Mouse (Mus musculus) hindbrain, postnatal 0 days (tissue): ENCODE data around the gene Selenoh. TPM values are rescaled to one million over a fixed set of nuclear protein-coding genes. Genes with fewer than 3 reads are reported as not detected.

ENCODE experiments used
- ATAC-seq: fragments of 200-750 bp; cut with Nextera tagmentation; 2 replicates; pipeline ENCODE4 v1.8.0; 2017; ENCODE audit warnings: mild to moderate bottlenecking, moderate TSS enrichment, moderate library complexity
- DNase-seq: peaks from one replicate; pipeline ENCODE4 v3.0.0-alpha.2; 2015; ENCODE audit warnings: low spot score
- H3K27ac ChIP-seq: fragments of 300-500 bp; sonication (generic); 2 replicates; pipeline ENCODE4 v1.5.1; 2014; ENCODE audit warnings: mild to moderate bottlenecking
- H3K27me3 ChIP-seq: fragments of 300-500 bp; sonication (generic); 2 replicates; pipeline ENCODE4 v1.6.1; 2014; ENCODE audit warnings: low read length, mixed read lengths; ENCODE audit not compliant: insufficient read depth
- H3K36me3 ChIP-seq: fragments of 300-500 bp; sonication (generic); 2 replicates; pipeline ENCODE4 v1.6.1; 2014; ENCODE audit warnings: low read length, mixed read lengths; ENCODE audit not compliant: insufficient read depth
- H3K4me1 ChIP-seq: fragments of 300-500 bp; sonication (generic); 2 replicates; pipeline ENCODE4 v1.6.1; 2014; ENCODE audit warnings: antibody characterized with exemption, low read length, mixed read lengths; ENCODE audit not compliant: insufficient read depth
- H3K4me2 ChIP-seq: fragments of 300-500 bp; sonication (generic); 2 replicates; pipeline ENCODE4 v1.6.1; 2014; ENCODE audit warnings: low read depth, mild to moderate bottlenecking, low read length, moderate library complexity, mixed read lengths
- H3K4me3 ChIP-seq: fragments of 300-500 bp; sonication (generic); 2 replicates; pipeline ENCODE4 v1.5.1; 2014; ENCODE audit warnings: low read length
- H3K9ac ChIP-seq: fragments of 300-500 bp; sonication (generic); replicated peaks from 2 replicates; pipeline ENCODE4 v1.6.1; 2014; ENCODE audit warnings: mild to moderate bottlenecking, low read length, moderate library complexity, mixed read lengths
- H3K9me3 ChIP-seq: fragments of 300-500 bp; sonication (generic); 2 replicates; pipeline ENCODE4 v1.6.1; 2016; ENCODE audit warnings: low read length, mixed read lengths
- CTCF ChIP-seq: IDR thresholded peaks from 2 replicates; pipeline ENCODE4 v1.5.1; 2016; ENCODE audit warnings: antibody characterized with exemption, control low read depth, low read depth
- WGBS: fragments of 180-500 bp; shearing (Covaris S2); extraction: QIAGEN DNeasy Blood & Tissue Kit; methylation state at CpG from one replicate; pipeline ENCODE4 v1.1.7; 2014; 5-methylcytosine and 5-hydroxymethylcytosine counted together
- polyA plus RNA-seq: library from polyadenylated mRNA; unstranded; fragments of >200 nt; fragmentation: Nextera tagmentation; extraction: Ambion mirVana; gene quantifications from 2 replicates; pipeline ENCODE4 v1.2.1, GENCODE M21; 2015
- total RNA-seq: library from RNA; depleted of rRNA; stranded (reverse); fragments of >200 nt; gene quantifications from 2 replicates; pipeline ENCODE4 v1.2.3, GENCODE M21; 2014

Gene Selenoh
- total and polyA plus RNA-seq, 2 experiments from 2014 or later = 247 to 302 TPM

DNA sequence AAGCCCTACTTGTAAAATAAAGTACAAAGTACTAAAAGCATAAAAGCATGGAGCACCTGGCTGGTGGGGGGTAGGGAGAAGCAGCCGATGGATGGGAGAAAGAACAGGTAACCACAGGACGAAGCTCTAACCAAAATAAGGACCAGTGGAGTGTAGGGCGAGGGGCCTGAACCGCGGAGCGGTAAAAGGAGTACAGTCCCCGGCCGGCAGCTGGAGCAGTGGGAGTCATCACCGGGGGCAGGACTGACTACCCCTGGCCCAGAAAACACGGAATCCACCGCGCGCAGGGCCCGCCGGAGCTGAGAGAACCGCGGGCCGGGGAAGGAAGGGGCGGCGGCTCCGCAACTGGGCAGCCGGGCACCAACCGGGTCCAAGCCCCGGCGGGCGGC, 43.8 kb upstream of the Selenoh start:
- ATAC-seq = no peak
- Histone ChIP-seq H3K27ac (peak overlapping the region; percentile 97), H3K9ac (peak overlapping the region; percentile 95), H3K9me3 (no peaks in the 10 kb centered on the region), H3K27me3 (no peaks in the 10 kb centered on the region), H3K4me3 (peak overlapping the region; percentile 97), H3K36me3 (peaks cover 10% of the 10 kb centered on the region; the same call in 1 of the 2 replicates), H3K4me2 (peak overlapping the region; percentile 94), H3K4me1 (0 out of 2 replicates have a peak, but pooled peaks cover 6% of the 10 kb centered on the region)
- 1% methylated on average over 13 of the region's 26 CpGs for WGBS
- DNase-seq = no peak
- TF ChIP-seq CTCF = no peak

DNA sequence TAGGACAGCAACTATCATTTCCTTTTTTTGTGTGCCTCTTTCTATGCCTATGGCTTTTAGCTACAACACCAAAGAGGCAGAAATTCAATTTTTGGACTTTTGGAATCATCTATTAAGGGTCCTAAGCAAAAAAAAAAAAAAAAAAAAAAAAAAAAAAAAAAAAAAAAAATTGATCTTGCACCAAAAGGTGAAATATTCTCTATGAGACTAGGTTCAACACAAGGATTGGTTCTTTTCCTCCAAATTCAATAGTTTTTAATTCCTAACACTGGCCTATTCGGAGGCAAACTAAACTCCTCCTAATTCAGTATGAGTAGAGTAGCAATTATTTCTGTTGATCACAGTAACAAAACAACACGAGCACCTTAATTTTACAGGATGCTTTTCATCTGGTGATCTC, 41.3 kb upstream of the Selenoh start:
- Histone ChIP-seq H3K36me3 (peaks cover 21% of the 10 kb centered on the region), H3K4me3 (no peak overlapping the region), H3K27me3 (no peaks in the 10 kb centered on the region), H3K27ac (no peak overlapping the region), H3K9ac (no peak overlapping the region), H3K4me1 (0 out of 2 replicates have a peak, but pooled peaks cover 6% of the 10 kb centered on the region), H3K4me2 (no peak overlapping the region), H3K9me3 (no peaks in the 10 kb centered on the region)
- no peak for TF ChIP-seq CTCF
- ATAC-seq (no peak), DNase-seq (no peak)
- 90% methylated on average over 2 of the region's 2 CpGs for WGBS

DNA sequence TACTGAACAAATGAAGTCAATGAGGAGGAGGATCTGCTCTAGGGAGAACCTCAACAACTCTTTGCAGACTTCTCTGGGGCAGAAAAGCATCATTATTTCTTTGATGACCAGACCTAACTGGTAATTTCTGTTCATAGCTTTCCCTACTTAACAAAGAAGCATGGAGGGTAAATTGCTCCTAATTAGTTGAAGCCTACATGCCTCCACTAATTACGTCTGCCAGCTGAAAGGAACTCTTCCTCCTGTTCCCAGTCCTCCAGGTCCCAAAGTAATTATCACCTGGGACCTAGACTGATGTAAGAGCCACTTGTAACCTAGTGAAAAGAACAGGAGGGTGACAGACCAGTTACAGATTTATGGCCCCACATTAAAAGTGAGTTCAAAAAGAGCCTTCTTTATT, 37.0 kb upstream of the Selenoh start:
- H3K9ac ChIP-seq = no peak overlapping the region
- no peaks in the 10 kb centered on the region for H3K9me3 ChIP-seq
- DNase-seq = no peak
- no peak for ATAC-seq
- no peak overlapping the region for H3K27ac ChIP-seq
- H3K4me1 ChIP-seq = no peaks in the 10 kb centered on the region
- no peak for TF ChIP-seq CTCF
- peaks cover 21% of the 10 kb centered on the region for H3K36me3 ChIP-seq
- no peak overlapping the region for H3K4me3 ChIP-seq
- whole genome bisulfite sequencing = 51% methylated on average over 1 of the region's 1 CpGs
- H3K4me2 ChIP-seq = no peak overlapping the region
- no peaks in the 10 kb centered on the region for H3K27me3 ChIP-seq

DNA sequence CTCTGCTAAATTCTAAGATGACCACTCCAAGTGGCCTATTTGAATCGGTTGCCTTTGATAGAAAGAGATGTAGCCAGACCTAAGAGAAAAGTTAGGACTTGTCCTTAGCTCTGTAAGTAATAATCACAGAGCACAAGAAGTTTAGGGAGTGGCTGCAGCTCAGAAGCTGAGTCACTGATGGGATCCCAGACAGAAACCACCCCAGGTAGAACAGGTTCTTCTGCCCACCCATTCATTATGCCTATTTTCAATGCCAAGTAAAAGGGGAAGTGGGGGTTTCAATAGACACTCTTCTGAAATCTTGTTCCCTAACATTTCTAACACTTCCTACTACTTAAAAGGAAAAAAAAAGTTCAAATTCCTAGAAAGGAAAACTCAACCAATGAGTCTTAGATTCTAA, 34.7 kb upstream of the Selenoh start:
- Histone ChIP-seq H3K36me3 (peaks cover 15% of the 10 kb centered on the region), H3K4me2 (no peak overlapping the region), H3K4me3 (no peak overlapping the region), H3K27ac (no peak overlapping the region), H3K9me3 (no peaks in the 10 kb centered on the region), H3K4me1 (no peaks in the 10 kb centered on the region), H3K27me3 (no peaks in the 10 kb centered on the region), H3K9ac (no peak overlapping the region)
- WGBS = 89% methylated on average over 1 of the region's 1 CpGs
- ATAC-seq (no peak), DNase-seq (no peak)
- TF ChIP-seq CTCF = no peak

DNA sequence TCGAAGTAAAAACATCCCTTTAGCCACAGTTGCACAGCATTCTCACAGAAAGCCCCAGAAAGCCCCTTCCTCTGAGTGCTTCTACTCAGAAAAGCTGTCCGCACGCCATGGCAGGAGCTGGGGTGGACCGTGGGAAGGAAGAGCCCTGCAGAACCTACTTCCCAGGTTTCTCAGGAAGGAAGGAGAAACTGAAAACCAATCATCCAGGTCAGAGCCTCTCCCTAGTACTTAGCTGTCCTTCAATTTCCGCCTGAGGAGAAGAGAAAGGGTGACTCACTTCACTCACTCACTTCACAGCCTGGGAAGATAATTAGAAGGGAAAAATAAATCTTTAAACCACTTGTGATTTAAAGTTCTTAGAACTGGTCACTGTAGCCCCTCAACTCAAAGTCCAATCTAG, 33.8 kb upstream of the Selenoh start:
- H3K36me3 ChIP-seq = peaks cover 11% of the 10 kb centered on the region
- WGBS = 87% methylated on average over 5 of the region's 5 CpGs
- no peaks in the 10 kb centered on the region for H3K4me1 ChIP-seq
- no peaks in the 10 kb centered on the region for H3K27me3 ChIP-seq
- no peak overlapping the region for H3K27ac ChIP-seq
- no peak overlapping the region for H3K4me3 ChIP-seq
- DNase-seq (no peak), ATAC-seq (no peak)
- H3K9me3 ChIP-seq = no peaks in the 10 kb centered on the region
- H3K4me2 ChIP-seq = no peak overlapping the region
- H3K9ac ChIP-seq = no peak overlapping the region
- TF ChIP-seq CTCF = no peak

DNA sequence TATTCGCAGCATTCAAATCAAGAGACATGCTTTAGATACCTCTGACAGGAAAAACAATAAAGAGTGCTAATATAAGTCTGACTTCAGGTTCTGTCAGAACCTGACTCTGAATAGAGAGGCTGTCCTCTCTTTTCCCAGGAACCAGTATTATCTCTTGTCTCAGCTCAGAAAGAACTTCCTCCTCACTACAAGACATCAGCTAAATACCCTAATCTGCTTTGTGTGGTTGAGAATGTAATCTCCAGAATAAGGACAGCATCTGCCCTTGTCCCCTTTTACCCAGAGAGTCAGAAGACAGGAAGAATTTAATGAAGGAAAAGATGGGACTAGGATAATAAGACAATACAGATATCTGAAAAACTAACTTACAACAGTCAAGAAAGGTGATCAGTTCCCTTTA, 32.9 kb upstream of the Selenoh start:
- 91% methylated on average over 1 of the region's 1 CpGs for WGBS
- TF ChIP-seq CTCF = no peak
- Histone ChIP-seq H3K9ac (no peak overlapping the region), H3K4me3 (no peak overlapping the region), H3K27me3 (no peaks in the 10 kb centered on the region), H3K4me2 (no peak overlapping the region), H3K4me1 (no peaks in the 10 kb centered on the region), H3K9me3 (no peaks in the 10 kb centered on the region), H3K36me3 (peaks cover 7% of the 10 kb centered on the region), H3K27ac (no peak overlapping the region)
- ATAC-seq (no peak), DNase-seq (no peak)

DNA sequence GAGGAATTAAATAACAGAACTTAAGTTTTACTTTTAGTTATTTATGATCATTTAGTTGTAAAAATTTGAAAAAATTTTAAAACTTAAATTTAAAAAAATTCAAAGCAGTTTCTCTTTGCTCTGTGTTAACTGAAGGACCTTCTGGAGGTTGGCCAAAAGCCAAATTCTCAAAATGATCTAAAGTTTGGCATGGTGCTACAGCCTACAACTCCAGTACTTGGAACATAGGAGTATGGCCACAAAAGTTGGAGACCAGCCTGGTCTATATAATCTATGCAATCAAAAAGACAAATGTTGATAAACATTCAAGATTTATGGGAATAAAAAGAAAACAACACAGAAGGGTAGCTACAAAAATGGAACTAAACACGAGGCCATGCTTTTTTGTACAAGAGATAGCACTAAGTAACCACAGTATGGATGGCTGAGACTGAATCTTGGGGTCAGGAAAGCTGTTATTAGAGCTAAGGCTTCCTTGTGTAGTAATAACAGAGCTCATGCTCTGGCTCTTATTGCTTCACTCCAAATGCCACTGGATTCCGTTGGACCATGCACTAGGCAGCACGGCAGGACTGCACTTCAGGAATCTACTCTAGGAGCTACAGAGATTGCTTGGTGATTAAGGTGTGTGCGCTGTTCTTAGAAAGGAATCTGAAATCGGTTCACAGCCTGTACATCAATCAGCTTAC, 24.6 kb upstream of the Selenoh start:
- Histone ChIP-seq H3K4me1 (no peaks in the 10 kb centered on the region), H3K36me3 (peaks cover 43% of the 10 kb centered on the region), H3K27ac (no peak overlapping the region), H3K4me3 (no peak overlapping the region), H3K4me2 (no peak overlapping the region), H3K27me3 (no peaks in the 10 kb centered on the region), H3K9ac (no peak overlapping the region), H3K9me3 (no peaks in the 10 kb centered on the region)
- WGBS = 91% methylated on average over 5 of the region's 5 CpGs
- no peak for ATAC-seq
- no peak for DNase-seq
- no peak for TF ChIP-seq CTCF
